Mouse (Mus musculus) G1E (cell line): ENCODE measurements around the gene Sorbs2.

ENCODE experiments used
- CTCF ChIP-seq: IDR thresholded peaks from 2 replicates; pipeline ENCODE4 v1.5.1; 2012; ENCODE audit warnings: low read depth, low read length, inconsistent platforms, mixed read lengths
- GATA1 ChIP-seq: IDR thresholded peaks from 2 replicates; pipeline ENCODE4 v1.6.1; 2012; ENCODE audit warnings: borderline replicate concordance, low read length, inconsistent platforms, mixed read lengths
- GATA2 ChIP-seq: IDR thresholded peaks from 2 replicates; pipeline ENCODE4 v1.6.1; 2012; ENCODE audit warnings: low read depth, low read length, inconsistent platforms, borderline replicate concordance
- POLR2AphosphoS5 ChIP-seq: IDR thresholded peaks from 2 replicates; pipeline ENCODE4 v1.6.1; 2012; ENCODE audit warnings: low read depth, low read length, inconsistent platforms; ENCODE audit not compliant: insufficient replicate concordance
- TAL1 ChIP-seq: conservative IDR thresholded peaks from 2 replicates; pipeline ENCODE4 v1.6.1; 2012; ENCODE audit warnings: low read depth, low read length, inconsistent platforms, mixed read lengths

- TF ChIP-seq CTCF (no peak), TAL1 (no peak), GATA2 (no peak), GATA1 (no peak), POLR2AphosphoS5 (no peak)
Observed at GRCm38 (mm10) chr8:45725321-45725720, 217.7 kb downstream of the Sorbs2 start.
